Mouse (Mus musculus) limb, embryonic 14.5 days (tissue): Measurements from ENCODE around the gene Gal3st1. TPM values are rescaled to one million over a fixed set of nuclear protein-coding genes. Genes with fewer than 3 reads are reported as not detected.

Experiments
- ATAC-seq: fragments of 200-750 bp; cut with Nextera tagmentation; 2 replicates; pipeline ENCODE4 v1.8.0; 2017; ENCODE audit warnings: low read depth, moderate number of reproducible peaks, moderate TSS enrichment; ENCODE audit not compliant: low FRiP score
- DNase-seq: peaks from one replicate; pipeline ENCODE4 v3.0.0-alpha.2; 2015; ENCODE audit warnings: low spot score
- H3K27ac ChIP-seq: fragments of 300-500 bp; sonication (generic); replicated peaks from 2 replicates; pipeline ENCODE4 v1.5.1; 2014; ENCODE audit warnings: low read depth, mild to moderate bottlenecking, low read length, moderate library complexity, mixed read lengths
- H3K27me3 ChIP-seq: fragments of 300-500 bp; sonication (generic); 2 replicates; pipeline ENCODE4 v1.6.1; 2014; ENCODE audit warnings: low read length, mixed read lengths; ENCODE audit not compliant: control insufficient read depth, insufficient read depth
- H3K36me3 ChIP-seq: fragments of 300-500 bp; sonication (generic); 2 replicates; pipeline ENCODE4 v1.6.1; 2014; ENCODE audit warnings: mild to moderate bottlenecking, low read length, moderate library complexity, mixed read lengths; ENCODE audit not compliant: control insufficient read depth, insufficient read depth
- H3K4me1 ChIP-seq: fragments of 300-500 bp; sonication (generic); 2 replicates; pipeline ENCODE4 v1.6.1; 2014; ENCODE audit warnings: antibody characterized with exemption, low read length, mixed read lengths; ENCODE audit not compliant: control insufficient read depth, insufficient read depth
- H3K4me2 ChIP-seq: fragments of 300-500 bp; sonication (generic); replicated peaks from 2 replicates; pipeline ENCODE4 v1.6.1; 2014; ENCODE audit warnings: low read depth, mild to moderate bottlenecking, low read length, moderate library complexity; ENCODE audit not compliant: severe bottlenecking
- H3K4me3 ChIP-seq: fragments of 300-500 bp; sonication (generic); replicated peaks from 2 replicates; pipeline ENCODE4 v1.5.1; 2014; ENCODE audit warnings: low read length
- H3K9ac ChIP-seq: fragments of 300-500 bp; sonication (generic); 2 replicates; pipeline ENCODE4 v1.6.1; 2014; ENCODE audit warnings: mild to moderate bottlenecking, low read depth, low read length, moderate library complexity; ENCODE audit not compliant: severe bottlenecking
- H3K9me3 ChIP-seq: fragments of 300-500 bp; sonication (generic); 2 replicates; pipeline ENCODE4 v1.6.1; 2016; ENCODE audit warnings: low read length; ENCODE audit not compliant: control insufficient read depth
- POLR2A ChIP-seq: fragments of 200-500 bp; IDR thresholded peaks from 2 replicates; pipeline ENCODE4 v1.8.0; 2012; ENCODE audit warnings: inconsistent platforms, mild to moderate bottlenecking, moderate library complexity, borderline replicate concordance; ENCODE audit not compliant: insufficient read depth, insufficient read length; ENCODE audit errors: extremely low read depth
- WGBS: fragments of 180-500 bp; shearing (Covaris S2); extraction: QIAGEN DNeasy Blood & Tissue Kit; methylation state at CpG from one replicate; pipeline ENCODE4 v1.1.7; 2014; 5-methylcytosine and 5-hydroxymethylcytosine counted together
- polyA plus RNA-seq, 2 experiments: library from polyadenylated mRNA; depleted of rRNA in 1 of 2; stranded (reverse) in 1 of 2; unstranded in 1 of 2; fragments of >200 nt; fragmentation: Nextera tagmentation in 1 of 2; extraction: Ambion mirVana in 1 of 2; gene quantifications; 2 replicates each; pipeline versions ENCODE4 v1.2.1 to v1.2.3; 2012 to 2014

Gene Gal3st1
- 5.9 and 8.3 TPM in 2 replicates for polyA plus RNA-seq (2012; rRNA removed)
- polyA plus RNA-seq (2014; fragmentation: Nextera tagmentation; extraction: Ambion mirVana), result 3.1 TPM in 2 replicates

DNA sequence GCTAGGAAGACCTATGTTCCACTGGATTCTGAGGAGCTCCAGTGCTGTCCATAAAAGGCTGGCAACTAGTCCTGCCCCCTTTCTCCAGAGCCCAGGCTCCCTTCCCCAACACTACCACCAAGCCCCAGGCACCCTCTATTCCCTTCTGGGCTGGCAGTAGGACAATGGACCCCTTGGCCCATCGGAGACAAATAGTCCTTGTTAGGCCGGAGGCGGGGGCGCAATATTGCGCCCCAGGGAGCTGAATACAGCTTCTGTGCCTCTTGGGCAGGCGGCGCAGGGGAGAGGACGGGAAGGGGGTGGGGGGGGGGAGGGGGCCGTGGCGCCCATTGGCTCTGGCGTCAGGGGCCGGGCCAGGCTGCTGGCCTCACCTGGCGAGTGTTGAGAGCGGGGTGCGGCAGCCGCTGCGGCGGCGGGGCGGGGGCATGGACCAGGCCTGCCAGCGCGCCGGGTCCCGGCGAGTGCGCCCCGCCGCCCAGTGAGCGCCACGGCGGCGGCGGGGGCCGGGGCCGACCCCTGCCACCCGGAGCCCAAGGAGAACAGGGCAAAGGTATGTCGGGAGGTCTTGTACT, at the start of gene Gal3st1:
Gene Gal3st1, plus strand, starts transcription at position 346 of the 572 bp plus-strand sequence.
- TF ChIP-seq POLR2A, result no peak
- Histone ChIP-seq H3K4me3 (peak within 1 kb of the TSS; percentile 42), H3K27me3 (no peaks in the 10 kb centered on the region), H3K27ac (no peak within 1 kb of the TSS), H3K9me3 (no peaks in the 10 kb centered on the region), H3K9ac (peak within 1 kb of the TSS; percentile 55), H3K36me3 (peaks cover 22% of the 10 kb centered on the region), H3K4me2 (peak within 1 kb of the TSS; percentile 75), H3K4me1 (0 out of 2 replicates have a peak, but pooled peaks cover 8% of the 10 kb centered on the region)
- peak; percentile 45; the same call in 1 of the 2 replicates for ATAC-seq
- DNase-seq, result no peak
- 0% methylated on average over 18 of the region's 37 CpGs for WGBS

DNA sequence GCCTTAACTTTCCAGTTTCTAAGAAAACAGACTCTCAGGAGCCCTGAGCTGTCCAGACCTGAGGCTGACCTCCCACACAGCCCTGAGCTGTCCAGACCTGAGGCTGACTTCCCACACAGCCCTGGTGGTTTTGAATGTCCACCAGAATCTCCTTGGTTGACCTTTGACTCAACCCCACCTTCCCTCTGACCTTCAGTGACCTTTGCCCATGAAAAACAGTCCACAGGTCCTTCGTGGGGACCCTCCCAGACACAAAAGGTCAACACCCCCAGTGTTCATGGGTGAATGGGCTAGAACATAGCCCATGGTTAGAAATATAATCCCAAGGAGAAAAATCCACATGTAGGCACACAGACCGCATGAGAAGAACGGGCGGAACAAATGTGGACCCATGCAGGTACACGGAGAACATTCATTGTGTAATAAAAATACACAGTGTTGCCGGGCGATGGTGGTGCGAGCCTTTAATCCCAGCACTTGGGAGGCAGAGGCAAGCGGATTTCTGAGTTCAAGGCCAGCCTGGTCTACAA, 49.6 kb upstream of the Gal3st1 start:
- ATAC-seq (no peak), DNase-seq (no peak)
- Histone ChIP-seq H3K36me3 (no peaks in the 10 kb centered on the region), H3K27me3 (no peaks in the 10 kb centered on the region), H3K4me2 (no peak overlapping the region), H3K27ac (no peak overlapping the region), H3K4me1 (peaks cover 7% of the 10 kb centered on the region), H3K9ac (no peak overlapping the region), H3K4me3 (no peak overlapping the region), H3K9me3 (no peaks in the 10 kb centered on the region)
- 94% methylated on average over 9 of the region's 9 CpGs for WGBS
- no peak for TF ChIP-seq POLR2A

DNA sequence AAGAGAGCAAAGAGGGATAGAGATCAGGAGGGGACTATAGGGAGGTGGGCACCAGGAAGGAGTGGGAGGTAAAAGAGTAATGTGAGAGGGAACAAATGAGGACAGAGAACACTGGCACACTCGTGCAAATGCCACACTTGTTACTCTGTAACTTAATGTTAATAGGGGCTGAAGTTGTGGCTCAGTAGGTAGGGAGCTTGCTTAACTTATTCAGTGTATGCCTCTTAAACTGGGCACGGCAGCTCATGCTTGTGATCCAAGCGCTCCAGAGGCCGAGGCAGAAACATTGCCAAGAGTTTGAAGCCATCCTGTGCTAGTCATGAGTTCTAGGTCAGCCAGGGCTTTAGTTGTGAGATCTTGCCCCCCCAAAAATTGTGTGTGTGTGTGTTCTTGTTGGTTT, 48.3 kb upstream of the Gal3st1 start:
- H3K36me3 ChIP-seq, result no peaks in the 10 kb centered on the region
- H3K4me2 ChIP-seq, result no peak overlapping the region
- ATAC-seq (no peak), DNase-seq (no peak)
- no peak for TF ChIP-seq POLR2A
- no peak overlapping the region for H3K27ac ChIP-seq
- H3K27me3 ChIP-seq, result no peaks in the 10 kb centered on the region
- H3K9ac ChIP-seq, result no peak overlapping the region
- H3K4me1 ChIP-seq, result peaks cover 7% of the 10 kb centered on the region
- no peak overlapping the region for H3K4me3 ChIP-seq
- no peaks in the 10 kb centered on the region for H3K9me3 ChIP-seq
- WGBS, result 76% methylated on average over 4 of the region's 4 CpGs

GRCm38 (mm10) chr11:3936318-3936717, 47.1 kb upstream of the Gal3st1 start:
- H3K27ac ChIP-seq, result no peak overlapping the region
- no peaks in the 10 kb centered on the region for H3K9me3 ChIP-seq
- no peak overlapping the region for H3K4me2 ChIP-seq
- peaks cover 2% of the 10 kb centered on the region for H3K4me1 ChIP-seq
- ATAC-seq (no peak), DNase-seq (no peak)
- WGBS, result 77% methylated on average over 3 of the region's 3 CpGs
- no peak overlapping the region for H3K9ac ChIP-seq
- TF ChIP-seq POLR2A, result no peak
- H3K36me3 ChIP-seq, result no peaks in the 10 kb centered on the region
- no peak overlapping the region for H3K4me3 ChIP-seq
- no peaks in the 10 kb centered on the region for H3K27me3 ChIP-seq

- ATAC-seq (no peak), DNase-seq (no peak)
- H3K36me3 ChIP-seq, result no peaks in the 10 kb centered on the region
- WGBS, result 79% methylated on average over 13 of the region's 13 CpGs
- no peak for TF ChIP-seq POLR2A
- no peak overlapping the region for H3K4me2 ChIP-seq
- H3K27ac ChIP-seq, result no peak overlapping the region
- H3K4me1 ChIP-seq, result no peaks in the 10 kb centered on the region
- H3K9ac ChIP-seq, result no peak overlapping the region
- no peaks in the 10 kb centered on the region for H3K9me3 ChIP-seq
- H3K4me3 ChIP-seq, result no peak overlapping the region
- H3K27me3 ChIP-seq, result no peaks in the 10 kb centered on the region
Observed at GRCm38 (mm10) chr11:3937321-3937874, 46.0 kb upstream of the Gal3st1 start.

GRCm38 (mm10) chr11:3941371-3941770, 42.1 kb upstream of the Gal3st1 start:
- H3K4me1 ChIP-seq, result no peaks in the 10 kb centered on the region
- WGBS, result 81% methylated on average over 7 of the region's 7 CpGs
- no peak overlapping the region for H3K27ac ChIP-seq
- no peak overlapping the region for H3K9ac ChIP-seq
- DNase-seq (no peak), ATAC-seq (no peak)
- H3K4me3 ChIP-seq, result no peak overlapping the region
- no peaks in the 10 kb centered on the region for H3K9me3 ChIP-seq
- H3K4me2 ChIP-seq, result no peak overlapping the region
- TF ChIP-seq POLR2A, result no peak
- no peaks in the 10 kb centered on the region for H3K36me3 ChIP-seq
- H3K27me3 ChIP-seq, result no peaks in the 10 kb centered on the region
